Mouse (Mus musculus) layer of hippocampus, adult 9-11 months (tissue): ENCODE measurements around the gene Vmn1r220.
"Not testable (repeated sequence)": the region's sequence is repeated elsewhere in the genome, so short reads cannot be mapped to it uniquely, and the experiment has no call there.

ENCODE experiments used
- DNase-seq: peaks from one replicate; pipeline ENCODE4 v3.0.0; 2022

Gene Vmn1r220

DNA sequence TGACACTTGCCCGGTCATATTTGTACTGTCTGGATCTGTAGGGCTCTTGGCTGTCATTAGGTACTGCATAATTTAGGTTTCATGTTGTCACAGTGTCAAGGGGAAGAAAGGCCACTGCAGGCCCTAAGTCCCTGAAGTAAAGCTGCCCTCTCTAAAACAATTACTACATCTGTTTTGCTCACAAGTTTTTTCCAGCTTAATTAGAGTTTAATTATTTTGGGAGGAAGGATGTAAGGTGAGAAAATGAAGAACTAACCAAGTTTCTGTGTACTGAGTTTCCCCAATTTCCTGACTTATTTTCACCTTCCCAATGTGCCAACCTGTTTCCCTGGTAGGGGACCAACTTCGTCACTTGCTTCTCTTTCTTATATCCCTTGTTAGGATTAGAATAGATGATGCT is at the start of gene Vmn1r220:
TSS of gene Vmn1r220 (minus strand) at position 101 of the 400 bp plus-strand sequence.
- no peak for DNase-seq

DNA sequence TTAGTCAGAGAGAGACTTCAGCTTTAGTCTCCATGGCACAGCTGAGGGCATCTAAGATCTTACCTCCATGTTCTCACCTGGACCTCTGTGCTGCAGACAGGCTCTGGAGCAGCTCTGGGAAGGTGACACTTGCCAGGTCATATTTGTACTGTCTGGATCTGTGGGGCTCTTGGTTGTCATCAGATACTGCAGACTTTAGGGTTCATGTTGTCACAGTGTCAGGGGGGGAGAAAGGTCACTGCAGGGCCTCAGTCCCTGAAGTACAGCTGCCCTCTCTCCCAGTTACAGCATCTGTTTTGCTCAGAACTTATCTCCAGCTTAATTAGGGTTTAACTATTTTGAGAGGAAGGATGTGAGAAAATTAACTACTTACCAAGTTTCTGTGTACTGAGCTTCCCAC is 48.1 kb upstream of the Vmn1r220 start, which contains the start of gene Vmn1r222:
TSS of gene Vmn1r222 (minus strand) at position 101 of the 400 bp plus-strand sequence.
- DNase-seq, result not testable (repeated sequence)

DNA sequence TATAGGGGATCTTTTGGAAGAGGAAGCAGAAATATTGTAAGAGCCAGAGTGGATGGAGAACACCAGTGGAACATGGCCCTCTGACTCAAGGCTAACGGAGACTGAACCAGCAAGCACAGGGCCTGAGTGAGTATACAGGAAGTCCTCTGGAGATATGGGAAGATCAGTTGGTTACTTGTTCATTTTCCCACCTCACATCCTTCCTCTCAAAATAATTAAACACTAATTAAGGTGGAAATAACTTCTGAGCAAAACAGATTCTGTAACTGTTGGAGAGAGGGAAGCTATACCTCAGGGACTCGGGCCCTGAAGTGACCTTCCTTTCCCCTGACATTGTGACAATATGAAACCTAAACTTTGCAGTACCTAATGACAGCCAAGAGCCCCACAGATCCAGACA is 26.1 kb upstream of the Vmn1r220 start, which contains the start of gene Vmn1r221:
TSS of gene Vmn1r221 (plus strand) at position 301 of the 400 bp plus-strand sequence.
- not testable (repeated sequence) for DNase-seq

DNA sequence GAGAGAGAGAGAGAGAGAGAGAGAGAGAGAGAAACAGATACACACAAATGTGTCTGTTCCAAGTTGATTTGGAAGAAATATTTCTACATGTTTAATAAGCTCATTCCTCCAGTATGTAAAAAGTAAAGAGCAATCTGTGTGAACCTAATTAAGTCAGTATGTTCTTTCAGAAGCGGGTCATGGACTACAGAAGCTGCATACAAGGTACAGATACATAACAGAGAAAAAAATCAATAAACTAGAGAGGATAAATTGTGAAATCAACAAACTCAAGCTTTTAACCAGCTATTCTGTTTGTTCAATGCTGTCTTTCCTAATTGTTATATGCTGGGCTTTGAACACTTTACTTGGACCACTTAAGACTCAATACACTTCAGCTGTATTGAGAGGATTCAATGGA is 16.1 kb upstream of the Vmn1r220 start:
- not testable (repeated sequence) for DNase-seq

DNA sequence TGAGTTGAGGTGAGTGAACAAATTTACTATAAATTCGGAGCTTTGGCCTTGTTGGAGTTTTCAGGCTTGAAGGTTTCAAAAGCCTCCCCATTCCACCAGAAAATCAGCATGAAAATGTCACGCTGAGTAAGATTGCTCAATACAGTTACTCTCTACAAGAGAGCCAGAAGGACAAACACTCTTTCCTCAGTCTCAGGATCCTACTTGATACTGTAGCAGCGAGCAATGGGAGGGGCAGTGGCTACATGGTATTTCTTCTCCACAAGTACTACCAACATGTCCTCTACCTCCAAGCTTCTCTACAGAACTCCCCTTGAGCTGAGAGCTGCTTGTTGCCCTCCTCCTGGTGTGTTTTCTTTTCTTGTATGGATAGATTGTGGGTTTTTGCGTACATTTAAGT is 21.3 kb downstream of the Vmn1r220 start:
- not testable (repeated sequence) for DNase-seq

DNA sequence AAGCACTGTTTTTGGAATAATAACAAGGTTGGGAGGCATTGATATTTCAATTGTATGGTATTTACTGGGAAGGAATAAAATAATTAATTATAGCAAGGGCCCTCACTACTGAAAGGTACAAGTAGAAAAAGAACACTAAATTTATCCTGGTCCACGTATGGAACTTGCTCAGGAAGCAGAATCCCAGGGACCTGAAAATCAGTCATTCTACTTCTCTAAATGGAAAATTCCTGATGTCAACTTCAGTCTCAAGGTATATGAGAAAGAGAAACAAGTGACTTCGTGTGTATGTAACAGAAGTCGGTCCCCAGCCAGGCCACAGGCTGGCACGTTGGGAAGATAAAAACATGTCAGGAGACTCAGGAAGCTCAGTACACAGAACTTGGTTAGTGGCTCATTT is 28.8 kb downstream of the Vmn1r220 start, which contains the start of gene Vmn1r219:
TSS of gene Vmn1r219 (plus strand) at position 301 of the 400 bp plus-strand sequence.
- DNase-seq, result no peak

DNA sequence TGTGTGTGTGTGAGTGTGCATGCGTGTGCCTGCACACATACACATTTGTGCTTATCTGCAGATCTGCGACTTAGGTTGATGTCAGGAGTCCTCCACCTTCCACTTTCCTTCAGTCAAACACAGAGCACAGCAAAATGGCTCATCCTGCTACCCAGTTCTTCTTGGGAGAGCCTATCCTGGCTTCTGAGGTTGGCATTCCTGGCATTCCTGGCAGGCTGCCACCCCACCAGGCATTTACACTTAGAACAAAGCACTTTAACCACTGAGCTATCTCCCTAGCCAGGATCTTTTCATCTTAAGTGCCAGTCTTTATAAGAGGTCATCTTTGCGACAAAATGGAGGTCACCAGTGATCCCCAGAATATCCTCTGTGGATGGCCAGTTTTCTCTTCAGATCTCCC is 29.9 kb downstream of the Vmn1r220 start:
- DNase-seq, result no peak

DNA sequence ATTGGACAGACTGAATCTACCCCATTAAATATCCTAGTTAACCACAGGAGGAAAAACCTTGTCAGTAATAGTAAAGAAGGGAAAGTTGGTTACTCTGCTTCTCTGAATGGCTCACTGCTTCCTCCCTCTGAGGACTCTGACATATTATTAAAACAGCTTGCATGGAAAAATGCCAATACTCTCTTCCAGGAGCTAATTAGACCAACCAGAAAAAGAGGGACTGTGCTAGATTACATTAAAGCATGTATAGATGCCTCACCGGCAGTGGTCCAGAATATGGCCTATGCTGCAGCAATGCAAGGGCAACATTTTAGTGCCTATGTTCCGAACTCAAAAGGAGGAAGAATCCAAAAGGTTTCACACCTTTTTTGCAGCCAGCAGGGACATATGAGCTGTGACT is 48.9 kb downstream of the Vmn1r220 start:
- peak; percentile 4 for DNase-seq

DNA sequence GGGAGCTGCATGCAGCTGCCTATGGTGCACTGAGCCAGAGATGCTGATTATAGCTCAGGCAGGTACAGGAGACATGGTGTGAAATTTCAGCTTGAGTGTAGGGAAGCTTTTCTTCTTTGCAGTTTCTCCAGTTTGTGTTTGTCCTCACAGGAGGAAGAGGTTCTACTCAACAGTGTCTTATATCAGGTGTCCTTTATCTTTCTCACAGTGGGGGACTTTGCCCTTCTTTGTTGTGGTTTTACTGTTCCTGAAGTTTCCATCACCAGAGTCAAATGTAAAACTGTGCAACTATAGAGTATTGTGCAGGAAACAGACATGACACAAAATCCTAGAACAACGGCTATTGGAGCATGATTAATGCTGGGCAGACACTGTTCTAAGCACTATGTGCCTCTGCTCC is 54.3 kb downstream of the Vmn1r220 start:
- DNase-seq, result no peak

DNA sequence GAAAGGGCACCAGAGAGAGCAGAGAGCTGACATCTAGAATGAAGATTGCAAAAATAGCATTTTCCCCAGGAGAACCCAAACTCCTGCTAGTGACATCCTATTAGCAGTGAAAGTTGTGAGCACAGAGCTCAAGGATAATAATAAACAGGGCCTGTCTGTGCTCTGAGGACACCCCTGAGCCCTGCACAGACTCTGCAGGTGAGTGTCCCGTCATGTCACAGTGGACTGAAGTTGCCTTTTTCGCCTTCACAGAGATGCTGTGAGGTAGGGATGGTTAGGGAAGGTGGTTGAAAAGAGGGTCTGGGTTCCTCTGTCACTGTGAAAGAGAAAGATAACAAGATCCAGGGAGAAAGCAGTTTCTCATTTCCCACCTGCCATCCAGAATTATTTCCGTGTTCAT is 54.7 kb downstream of the Vmn1r220 start, which contains the start of gene Vmn1r218:
TSS of gene Vmn1r218 (plus strand) at position 57 of the 400 bp plus-strand sequence.
- no peak for DNase-seq
